Mouse (Mus musculus) intestine, postnatal 0 days (tissue): ENCODE measurements at regions not wholly inside any gene's neighbourhood (a gene's known extent, or its start where the extent isn't known, plus 50 kb on each side); places are given as distances from the start of the nearest gene placed in this dataset.
A peak's percentile ranks its signal among the peaks of the same experiment; 100 is the strongest.

Source experiments
- ATAC-seq: fragments of 200-750 bp; cut with Nextera tagmentation; 2 replicates; pipeline ENCODE4 v1.8.0; 2017; ENCODE audit warnings: mild to moderate bottlenecking, moderate TSS enrichment, moderate library complexity
- H3K27ac ChIP-seq: fragments of 300-500 bp; sonication (generic); 2 replicates; pipeline ENCODE4 v1.5.1; 2014; ENCODE audit warnings: mild to moderate bottlenecking, low read depth, low read length, moderate library complexity
- H3K27me3 ChIP-seq: fragments of 300-500 bp; sonication (generic); replicated peaks from 2 replicates; pipeline ENCODE4 v1.6.1; 2014; ENCODE audit warnings: low read length, mixed read lengths; ENCODE audit not compliant: control insufficient read depth, insufficient read depth
- H3K36me3 ChIP-seq: fragments of 300-500 bp; sonication (generic); 2 replicates; pipeline ENCODE4 v1.6.1; 2014; ENCODE audit warnings: mild to moderate bottlenecking, moderate library complexity; ENCODE audit not compliant: control insufficient read depth, insufficient read depth
- H3K4me1 ChIP-seq: fragments of 300-500 bp; sonication (generic); replicated peaks from 2 replicates; pipeline ENCODE4 v1.6.1; 2014; ENCODE audit warnings: antibody characterized with exemption, low read length, mixed read lengths; ENCODE audit not compliant: control insufficient read depth, insufficient read depth
- H3K4me2 ChIP-seq: fragments of 300-500 bp; sonication (generic); replicated peaks from 2 replicates; pipeline ENCODE4 v1.6.1; 2014; ENCODE audit warnings: low read depth, mild to moderate bottlenecking, moderate library complexity
- H3K4me3 ChIP-seq: fragments of 300-500 bp; sonication (generic); 2 replicates; pipeline ENCODE4 v1.5.1; 2014; ENCODE audit warnings: low read depth, low read length
- H3K9ac ChIP-seq: fragments of 300-500 bp; sonication (generic); 2 replicates; pipeline ENCODE4 v1.6.1; 2014; ENCODE audit warnings: mild to moderate bottlenecking, low read depth, low read length
- H3K9me3 ChIP-seq: fragments of 300-500 bp; sonication (generic); 2 replicates; pipeline ENCODE4 v1.6.1; 2016; ENCODE audit warnings: mixed run types; ENCODE audit not compliant: control insufficient read depth
- CTCF ChIP-seq: sonication (generic); IDR thresholded peaks from 2 replicates; pipeline ENCODE4 v1.5.1; 2016; ENCODE audit warnings: low read depth, mild to moderate bottlenecking, control low read depth, antibody characterized with exemption, moderate library complexity
- WGBS: fragments of 180-500 bp; shearing (Covaris S2); extraction: QIAGEN DNeasy Blood & Tissue Kit; methylation state at CpG from one replicate; pipeline ENCODE4 v1.1.7; 2014; 5-methylcytosine and 5-hydroxymethylcytosine counted together

GRCm38 (mm10) chr9:47357756-47358399, 172.1 kb upstream of the Cadm1 start:
- TF ChIP-seq CTCF = no peak
- no peak for ATAC-seq
- Histone ChIP-seq H3K4me1 (no peaks in the 10 kb centered on the region), H3K9ac (no peak overlapping the region), H3K27me3 (no peaks in the 10 kb centered on the region), H3K36me3 (no peaks in the 10 kb centered on the region), H3K27ac (no peak overlapping the region), H3K4me3 (no peak overlapping the region), H3K9me3 (no peaks in the 10 kb centered on the region), H3K4me2 (no peak overlapping the region)
- WGBS = 64% methylated on average over 17 of the region's 17 CpGs

GRCm38 (mm10) chr9:47358400-47358767, 171.6 kb upstream of the Cadm1 start:
- Histone ChIP-seq H3K4me3 (no peak overlapping the region), H3K4me1 (no peaks in the 10 kb centered on the region), H3K36me3 (no peaks in the 10 kb centered on the region), H3K9ac (no peak overlapping the region), H3K4me2 (no peak overlapping the region), H3K9me3 (no peaks in the 10 kb centered on the region), H3K27me3 (no peaks in the 10 kb centered on the region), H3K27ac (no peak overlapping the region)
- WGBS = 87% methylated on average over 4 of the region's 4 CpGs
- no peak for ATAC-seq
- TF ChIP-seq CTCF = no peak

GRCm38 (mm10) chr9:47363086-47363485, 166.9 kb upstream of the Cadm1 start:
- H3K9ac ChIP-seq = no peak overlapping the region
- H3K4me3 ChIP-seq = no peak overlapping the region
- 0 out of 2 replicates have a peak, but pooled peaks cover 9% of the 10 kb centered on the region for H3K27me3 ChIP-seq
- H3K27ac ChIP-seq = no peak overlapping the region
- H3K9me3 ChIP-seq = no peaks in the 10 kb centered on the region
- ATAC-seq = no peak
- no peak overlapping the region for H3K4me2 ChIP-seq
- H3K4me1 ChIP-seq = no peaks in the 10 kb centered on the region
- no peaks in the 10 kb centered on the region for H3K36me3 ChIP-seq
- 46% methylated on average over 11 of the region's 11 CpGs for WGBS
- no peak for TF ChIP-seq CTCF

DNA sequence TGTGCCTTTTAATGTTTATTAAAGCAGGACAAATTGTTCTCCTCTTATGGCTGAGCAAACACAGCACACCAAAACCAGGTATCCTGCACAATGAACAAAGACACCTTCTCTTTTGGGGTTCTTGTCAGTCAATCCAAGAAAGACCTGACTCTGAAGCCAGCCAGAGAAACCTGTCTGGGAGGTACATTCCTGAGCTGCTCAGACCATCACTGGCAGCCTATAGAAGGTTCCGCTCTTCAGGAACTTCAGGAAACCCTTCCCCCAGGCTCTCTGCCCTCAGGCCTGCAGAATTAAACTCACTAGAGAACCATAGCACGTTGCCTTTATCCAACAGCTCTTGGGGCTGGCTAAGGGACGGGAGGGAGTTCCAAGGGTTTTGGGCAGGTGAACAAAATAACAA, 165.2 kb upstream of the Cadm1 start:
- Histone ChIP-seq H3K27ac (no peak overlapping the region), H3K4me3 (no peak overlapping the region), H3K27me3 (0 out of 2 replicates have a peak, but pooled peaks cover 12% of the 10 kb centered on the region), H3K4me1 (no peaks in the 10 kb centered on the region), H3K9me3 (no peaks in the 10 kb centered on the region), H3K4me2 (no peak overlapping the region), H3K36me3 (no peaks in the 10 kb centered on the region), H3K9ac (no peak overlapping the region)
- no peak for ATAC-seq
- TF ChIP-seq CTCF = no peak
- WGBS = 71% methylated on average over 3 of the region's 3 CpGs

GRCm38 (mm10) chr9:47367266-47367957, 162.6 kb upstream of the Cadm1 start:
- TF ChIP-seq CTCF = peak; percentile 16; the same call in 1 of the 2 replicates
- H3K27ac ChIP-seq = no peak overlapping the region
- H3K9ac ChIP-seq = no peak overlapping the region
- peak overlapping the region; percentile 46 for H3K4me2 ChIP-seq
- H3K27me3 ChIP-seq = 0 out of 2 replicates have a peak, but pooled peaks cover 12% of the 10 kb centered on the region
- H3K9me3 ChIP-seq = no peaks in the 10 kb centered on the region
- H3K4me3 ChIP-seq = peak overlapping the region; percentile 9; the same call in 1 of the 2 replicates
- WGBS = 45% methylated on average over 17 of the region's 17 CpGs
- H3K4me1 ChIP-seq = no peaks in the 10 kb centered on the region
- no peak for ATAC-seq
- H3K36me3 ChIP-seq = no peaks in the 10 kb centered on the region

DNA sequence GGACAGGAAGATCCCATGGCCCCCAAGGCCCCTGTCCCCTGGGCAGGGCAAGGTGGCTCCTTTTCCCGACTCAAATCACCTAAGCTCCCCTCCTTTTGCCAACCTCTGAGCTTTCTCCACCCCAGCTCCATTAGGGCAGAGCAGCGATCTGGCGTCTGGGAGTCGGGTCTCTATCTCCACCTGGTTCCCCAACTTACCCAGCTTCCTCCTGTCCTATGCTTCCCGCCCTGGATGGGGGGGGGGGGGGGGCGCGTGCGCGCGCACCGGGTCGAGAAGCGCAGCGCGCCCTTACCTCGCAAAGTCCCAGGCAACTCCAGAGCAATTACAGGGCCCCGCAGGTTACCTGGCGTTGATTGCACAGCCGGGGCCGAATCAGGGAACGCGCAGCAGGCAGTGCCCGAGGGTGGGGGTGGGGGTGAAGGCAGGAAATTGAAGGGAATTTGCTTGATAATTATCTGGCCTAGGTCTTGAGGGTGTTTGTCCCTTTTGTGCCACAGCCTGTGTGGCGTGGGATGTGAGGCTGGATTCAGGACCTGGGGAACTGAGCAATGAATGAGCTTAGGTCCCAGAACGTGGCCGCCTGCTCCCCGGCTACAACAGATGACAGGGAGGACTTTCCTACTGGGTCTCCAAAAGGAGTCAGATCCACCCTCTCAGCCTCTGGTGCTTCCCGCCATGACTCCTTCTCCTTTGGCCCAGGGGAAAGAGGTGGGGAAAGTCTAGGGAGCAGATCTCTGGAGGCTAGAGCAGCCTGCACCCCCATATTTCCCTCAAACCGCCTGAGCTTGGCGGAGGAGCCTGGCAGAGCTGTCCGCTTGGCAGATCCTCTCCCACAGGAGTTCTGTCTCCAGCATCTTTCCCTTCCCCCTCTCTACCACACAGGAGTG, 161.7 kb upstream of the Cadm1 start:
- no peaks in the 10 kb centered on the region for H3K36me3 ChIP-seq
- H3K27me3 ChIP-seq = 0 out of 2 replicates have a peak, but pooled peaks cover 12% of the 10 kb centered on the region
- ATAC-seq = peak; percentile 57
- H3K4me2 ChIP-seq = peak overlapping the region; percentile 46
- no peak for TF ChIP-seq CTCF
- no peak overlapping the region for H3K9ac ChIP-seq
- WGBS = 8% methylated on average over 28 of the region's 31 CpGs
- H3K27ac ChIP-seq = no peak overlapping the region
- no peaks in the 10 kb centered on the region for H3K4me1 ChIP-seq
- H3K9me3 ChIP-seq = no peaks in the 10 kb centered on the region
- H3K4me3 ChIP-seq = peak overlapping the region; percentile 9
